Mouse (Mus musculus): Measurements from ENCODE around the gene Nmb. TPM values are rescaled to one million over a fixed set of nuclear protein-coding genes. Genes with fewer than 3 reads are reported as not detected.

Gene Nmb
- total and polyA plus RNA-seq, 3 experiments = 0.47 to 0.66 (median 0.47) TPM

DNA sequence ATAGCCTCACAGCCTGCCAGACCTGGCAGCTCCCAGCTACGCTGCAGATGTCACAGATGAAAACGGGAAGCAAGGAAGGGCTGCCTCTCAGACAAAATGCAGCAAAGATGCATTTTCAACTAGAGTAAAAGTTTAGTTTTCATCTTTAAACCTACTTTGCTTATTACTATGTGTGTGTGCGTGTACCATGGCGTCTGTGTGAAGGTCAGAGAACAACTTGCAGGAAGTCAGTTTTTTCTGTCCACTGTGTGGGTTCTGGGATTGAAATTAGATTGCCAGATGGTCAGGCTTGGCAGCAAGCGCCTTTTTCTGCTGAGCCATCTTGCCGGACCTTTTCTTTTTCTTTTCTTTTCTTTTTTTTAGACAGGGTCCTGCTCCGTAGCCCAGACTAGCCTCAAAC is 10.7 kb downstream of the Nmb start:
- no peak overlapping the region for H3K4me3 ChIP-seq (replicated peaks in 1 of 3; ENCODE audit: low read depth in 2 of 3, low read length in 2 of 3, poor library complexity in 1 of 3)
- dilution Hi-C loops (cut with MboI; ENCODE audit: extremely low pct_ligation_motif_present, extremely low pct_unique_long_range_greater_than_20kb, low sequenced_read_pairs) (no loop called here), in situ Hi-C loops (cut with MboI; ENCODE audit: low pct_ligation_motif_present, low pct_unique_long_range_greater_than_20kb, low sequenced_read_pairs) (loop anchor here (25.0 kb wide), 1 partner anchor 418 kb away; no protein-coding TSS in a partner anchor)
- no peak for DNase-seq (ENCODE audit: extremely low read depth)
- no peaks in the 10 kb centered on the region for H3K9me3 ChIP-seq (replicated peaks; ENCODE audit: low read length)
- H3K4me2 ChIP-seq (ENCODE audit: insufficient read depth, low read depth, poor library complexity, severe bottlenecking) = no peak overlapping the region
- H3K9ac ChIP-seq (ENCODE audit: insufficient read depth, low read depth) = no peak overlapping the region
- H3K4me1 ChIP-seq (ENCODE audit: control insufficient read depth in 1 of 2, insufficient read depth in 2 of 2) = peaks cover 0 to 27% of the 10 kb centered on the region in 2 experiments; a peak in 2 of 4 replicates
- no peaks in the 10 kb centered on the region for H3K27me3 ChIP-seq (replicated peaks)
- H3K79me2 ChIP-seq (replicated peaks; ENCODE audit: control insufficient read depth, extremely low read depth, insufficient read depth, poor library complexity, severe bottlenecking) = no peaks in the 10 kb centered on the region
- peaks cover 75 to 92% of the 10 kb centered on the region in 2 experiments for H3K36me3 ChIP-seq (replicated peaks in 1 of 2; ENCODE audit: control insufficient read depth in 1 of 2, insufficient read depth in 1 of 2, low read length in 1 of 2)
- H3K27ac ChIP-seq (ENCODE audit: insufficient read depth, low read depth) = no peak overlapping the region
- no peak for TF ChIP-seq POLR2A (IDR thresholded peaks at IDR 0.05; ENCODE audit: low read depth, low read length)
- TF ChIP-seq SIN3A (IDR thresholded peaks at IDR 0.05; ENCODE audit: low read length) = no peak
- TF ChIP-seq MAFK (IDR thresholded peaks at IDR 0.05; ENCODE audit: insufficient replicate concordance, low read length) = no peak
- no peak for TF ChIP-seq JUN (IDR thresholded peaks at IDR 0.05; ENCODE audit: insufficient read depth, low read depth, low read length)
- TF ChIP-seq MAX (IDR thresholded peaks at IDR 0.05; ENCODE audit: low read length) = no peak
- no peak for TF ChIP-seq CHD1 (IDR thresholded peaks at IDR 0.05; ENCODE audit: low read depth, low read length)

DNA sequence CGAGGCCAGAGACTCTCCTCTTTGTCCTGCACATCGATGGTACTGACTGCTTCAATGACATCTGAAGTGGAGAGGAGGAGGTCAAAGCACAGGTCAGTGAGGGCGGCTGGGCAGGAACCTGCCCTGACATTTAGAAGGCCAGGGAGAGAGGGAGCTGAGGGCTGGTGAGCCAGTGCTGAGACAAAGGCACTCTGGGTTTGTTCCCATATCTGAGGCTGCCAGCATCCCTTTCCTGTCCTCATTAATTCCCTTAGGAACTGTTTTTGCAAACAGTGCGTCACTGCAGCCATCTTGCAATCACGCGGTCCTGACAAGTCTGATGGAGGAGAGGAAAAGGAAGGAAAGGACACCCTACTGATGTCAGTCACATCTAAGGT is 11.1 kb downstream of the Nmb start:
- TF ChIP-seq KAT2A (IDR thresholded peaks at IDR 0.05; ENCODE audit: insufficient replicate concordance, low read length) = no peak
- Histone ChIP-seq H3K4me1 (ENCODE audit: control insufficient read depth in 1 of 2, insufficient read depth in 2 of 2) (peaks cover 0 to 29% of the 10 kb centered on the region in 2 experiments; a peak in 3 of 4 replicates), H3K9ac (ENCODE audit: insufficient read depth, low read depth) (no peak overlapping the region), H3K27ac (ENCODE audit: insufficient read depth, low read depth) (no peak overlapping the region), H3K9me3 (replicated peaks; ENCODE audit: low read length) (no peaks in the 10 kb centered on the region), H3K79me2 (replicated peaks; ENCODE audit: control insufficient read depth, extremely low read depth, insufficient read depth, poor library complexity, severe bottlenecking) (no peaks in the 10 kb centered on the region), H3K4me2 (ENCODE audit: insufficient read depth, low read depth, poor library complexity, severe bottlenecking) (no peak overlapping the region), H3K27me3 (replicated peaks) (no peaks in the 10 kb centered on the region), H3K36me3 (replicated peaks in 1 of 2; ENCODE audit: control insufficient read depth in 1 of 2, insufficient read depth in 1 of 2, low read length in 1 of 2) (peaks cover 77 to 93% of the 10 kb centered on the region in 2 experiments), H3K4me3 (replicated peaks in 1 of 3; ENCODE audit: low read depth in 2 of 3, low read length in 2 of 3, poor library complexity in 1 of 3) (no peak overlapping the region)
- in situ Hi-C loops (cut with MboI; ENCODE audit: low pct_ligation_motif_present, low pct_unique_long_range_greater_than_20kb, low sequenced_read_pairs) (loop anchor here (25.0 kb wide), 1 partner anchor 419 kb away; no protein-coding TSS in a partner anchor), dilution Hi-C loops (cut with MboI; ENCODE audit: extremely low pct_ligation_motif_present, extremely low pct_unique_long_range_greater_than_20kb, low sequenced_read_pairs) (no loop called here)
- DNase-seq (ENCODE audit: extremely low read depth) = no peak

DNA sequence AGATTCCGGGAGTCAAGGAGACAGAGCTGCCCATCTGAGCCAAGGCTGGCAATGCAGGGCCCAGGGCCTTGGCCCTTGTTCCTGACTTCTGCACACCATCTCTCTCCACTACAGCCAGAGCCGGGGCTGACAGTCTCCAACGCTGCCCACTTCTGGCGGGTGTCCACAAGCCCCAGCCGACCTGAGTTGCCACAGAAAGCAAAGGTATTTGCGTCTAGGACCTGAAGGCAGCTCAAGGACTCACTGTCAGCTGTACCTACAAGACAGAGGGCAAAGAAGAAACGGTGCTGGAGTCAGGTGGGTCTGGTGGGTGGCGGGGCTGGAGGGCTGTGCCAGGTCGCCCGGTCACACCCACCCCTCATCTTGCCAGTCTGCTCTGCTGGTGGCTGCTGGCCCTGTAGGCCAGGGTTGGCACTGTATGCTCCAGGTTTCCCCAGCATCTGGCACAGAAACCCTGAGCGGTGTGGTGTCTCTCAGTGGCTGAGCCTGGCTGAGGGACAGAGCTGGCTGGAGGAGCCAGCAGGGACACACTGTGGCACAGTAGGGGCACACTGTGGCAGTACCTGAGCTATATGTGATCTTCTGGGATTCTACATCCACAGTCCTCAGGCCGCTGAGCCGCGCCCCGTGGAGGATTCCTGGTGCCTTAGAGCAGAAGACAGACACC is 11.7 kb downstream of the Nmb start:
- H3K79me2 ChIP-seq (replicated peaks; ENCODE audit: control insufficient read depth, extremely low read depth, insufficient read depth, poor library complexity, severe bottlenecking) = no peaks in the 10 kb centered on the region
- H3K27me3 ChIP-seq (replicated peaks) = no peaks in the 10 kb centered on the region
- no peak overlapping the region for H3K4me3 ChIP-seq (replicated peaks in 1 of 3; ENCODE audit: low read depth in 2 of 3, low read length in 2 of 3, poor library complexity in 1 of 3)
- DNase-seq (ENCODE audit: extremely low read depth) = no peak
- peaks cover 79 to 93% of the 10 kb centered on the region in 2 experiments for H3K36me3 ChIP-seq (replicated peaks in 1 of 2; ENCODE audit: control insufficient read depth in 1 of 2, insufficient read depth in 1 of 2, low read length in 1 of 2)
- dilution Hi-C loops (cut with MboI; ENCODE audit: extremely low pct_ligation_motif_present, extremely low pct_unique_long_range_greater_than_20kb, low sequenced_read_pairs) (no loop called here), in situ Hi-C loops (cut with MboI; ENCODE audit: low pct_ligation_motif_present, low pct_unique_long_range_greater_than_20kb, low sequenced_read_pairs) (loop anchor here (25.0 kb wide), 1 partner anchor 419 kb away; no protein-coding TSS in a partner anchor)
- no peak overlapping the region for H3K4me2 ChIP-seq (ENCODE audit: insufficient read depth, low read depth, poor library complexity, severe bottlenecking)
- peaks cover 0 to 28% of the 10 kb centered on the region in 2 experiments; a peak in 3 of 4 replicates for H3K4me1 ChIP-seq (ENCODE audit: control insufficient read depth in 1 of 2, insufficient read depth in 2 of 2)
- TF ChIP-seq NELFE (IDR thresholded peaks at IDR 0.05; ENCODE audit: low read depth, low read length) (no peak), MYC (IDR thresholded peaks at IDR 0.05; ENCODE audit: low read depth, low read length) (no peak), ETS1 (conservative IDR thresholded peaks at IDR 0.05; ENCODE audit: low read depth, low read length) (no peak), RCOR1 (conservative IDR thresholded peaks at IDR 0.05; ENCODE audit: low read depth, low read length) (no peak), SMC3 (IDR thresholded peaks at IDR 0.05; ENCODE audit: low read depth, low read length) (no peak), USF2 (conservative IDR thresholded peaks at IDR 0.05; ENCODE audit: low read depth, low read length) (no peak), POLR2A (IDR thresholded peaks at IDR 0.05; ENCODE audit: low read depth, low read length) (no peak), JUND (conservative IDR thresholded peaks at IDR 0.05; ENCODE audit: low read depth, low read length) (no peak)
- H3K9me3 ChIP-seq (replicated peaks; ENCODE audit: low read length) = no peaks in the 10 kb centered on the region
- no peak overlapping the region for H3K27ac ChIP-seq (ENCODE audit: insufficient read depth, low read depth)
- H3K9ac ChIP-seq (ENCODE audit: insufficient read depth, low read depth) = no peak overlapping the region

Data from CH12.LX (cell line).